Mouse (Mus musculus) fibroblast of lung, adult 2 months (primary cell): ENCODE results near the gene Olfr183.
"Not testable (repeated sequence)": the region's sequence is repeated elsewhere in the genome, so short reads cannot be mapped to it uniquely, and the experiment has no call there.

Source experiments
- DNase-seq: peaks from one replicate; pipeline ENCODE4 v3.0.0-alpha.2; 2011; ENCODE audit warnings: low read depth

Olfr183 gene

DNA sequence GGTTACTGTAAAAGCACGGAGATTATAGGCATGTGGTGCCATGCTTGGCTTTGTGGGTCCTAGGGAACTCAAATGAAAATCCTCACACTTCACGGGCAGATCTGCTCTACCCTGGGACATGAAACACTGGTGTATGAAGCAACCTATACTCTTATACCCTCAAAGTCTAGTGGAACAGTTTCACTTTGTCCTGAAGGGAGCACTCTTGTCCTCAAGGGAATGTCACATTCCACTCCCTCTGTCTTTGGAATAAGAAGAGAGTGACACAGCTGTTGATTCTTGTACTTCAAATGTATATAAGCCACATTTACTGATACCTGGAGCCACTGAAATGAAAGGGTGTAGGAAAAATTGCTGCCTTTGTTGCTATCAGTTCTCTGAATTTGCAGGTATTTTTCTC, at the start of gene Olfr183:
Olfr183 (plus strand) TSS at position 301 of the 400 bp plus-strand sequence.
- DNase-seq: no peak

DNA sequence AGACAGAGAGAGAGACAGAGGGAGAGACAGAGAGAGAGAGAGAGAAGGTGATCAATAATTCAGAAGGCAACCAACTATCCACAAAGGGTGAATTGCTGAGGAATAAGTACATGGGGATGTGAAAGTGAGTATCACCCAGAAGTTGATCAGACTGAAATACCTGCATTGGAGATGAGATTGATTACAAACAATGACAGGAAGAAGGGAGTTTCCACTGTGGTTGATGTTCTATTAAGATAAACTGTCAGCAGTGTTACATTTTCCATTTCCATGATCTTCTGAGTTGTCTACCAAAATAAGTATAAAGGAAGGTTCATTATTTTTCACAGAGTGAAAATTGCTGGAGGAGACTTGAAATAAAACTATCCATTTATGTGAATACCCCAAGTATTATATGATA, 12.0 kb downstream of the Olfr183 start:
- DNase-seq: no peak

GRCm38 (mm10) chr16:59013357-59014018, 18.3 kb downstream of the Olfr183 start:
- no peak for DNase-seq

GRCm38 (mm10) chr16:59030191-59030590, 35.0 kb downstream of the Olfr183 start, which contains the start of gene Olfr186:
Gene Olfr186 (minus strand): TSS chr16:59030291.
- DNase-seq: no peak

- DNase-seq: no peak
Observed at GRCm38 (mm10) chr16:59039710-59040109, 44.6 kb downstream of the Olfr183 start, which contains the start of gene Olfr187. Gene Olfr187 (minus strand): TSS chr16:59039767.

DNA sequence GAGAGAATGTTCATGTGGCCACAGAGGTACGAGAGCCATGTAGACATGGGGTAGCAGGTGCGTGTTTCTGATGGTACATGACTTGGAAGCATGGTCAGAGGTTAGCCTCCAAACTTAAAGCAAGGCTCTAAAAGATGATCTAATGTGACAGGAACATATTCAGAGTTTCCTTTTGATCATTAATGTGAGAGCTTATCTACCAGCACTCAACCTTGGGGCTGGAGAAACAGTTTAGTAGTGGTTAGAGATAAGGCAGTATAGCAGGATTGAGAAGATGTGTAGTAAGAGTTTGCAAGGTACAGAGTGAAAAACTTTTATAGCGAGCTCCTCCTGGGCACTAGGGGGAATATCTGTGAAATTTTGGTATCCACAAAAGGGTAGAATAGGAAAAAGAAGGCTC, 50.7 kb downstream of the Olfr183 start:
- no peak for DNase-seq

DNA sequence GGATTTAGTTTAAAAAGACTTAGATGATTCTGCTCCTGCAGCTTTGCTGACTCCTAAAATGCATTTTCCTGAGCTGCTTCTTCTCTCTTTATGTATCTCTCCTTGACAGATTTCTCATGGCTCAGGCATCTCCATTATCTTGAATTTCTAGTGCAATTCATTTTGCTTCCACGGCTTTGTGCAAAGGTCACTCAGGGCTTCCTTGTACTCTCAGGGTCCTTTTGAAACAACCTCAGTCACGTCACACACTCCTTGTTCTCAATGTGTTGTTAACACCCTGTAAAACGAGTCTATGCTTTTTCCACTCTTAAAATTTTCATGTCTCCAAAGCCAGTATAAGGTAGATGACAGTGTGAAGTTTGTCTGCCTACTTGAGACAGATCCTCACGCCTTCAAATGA, 52.4 kb downstream of the Olfr183 start:
- no peak for DNase-seq

DNA sequence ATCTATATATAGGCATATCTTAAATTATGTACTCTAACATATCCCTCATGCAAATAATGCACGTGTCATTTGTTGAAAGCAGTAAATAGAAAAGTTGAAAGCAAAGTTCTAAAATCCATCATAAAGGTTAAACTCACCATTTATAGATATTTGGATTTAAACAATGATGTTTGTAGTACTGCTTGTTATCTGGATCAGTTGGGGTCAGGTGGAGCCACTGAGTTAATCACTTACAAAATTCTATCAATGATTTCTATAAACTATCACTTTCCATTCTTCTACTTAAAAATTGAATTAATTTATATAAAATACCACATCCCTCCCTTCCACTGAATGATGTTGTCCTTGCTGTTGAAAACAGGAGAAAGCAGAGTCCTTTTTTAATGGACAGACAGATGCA, 53.7 kb downstream of the Olfr183 start:
- DNase-seq: no peak

DNA sequence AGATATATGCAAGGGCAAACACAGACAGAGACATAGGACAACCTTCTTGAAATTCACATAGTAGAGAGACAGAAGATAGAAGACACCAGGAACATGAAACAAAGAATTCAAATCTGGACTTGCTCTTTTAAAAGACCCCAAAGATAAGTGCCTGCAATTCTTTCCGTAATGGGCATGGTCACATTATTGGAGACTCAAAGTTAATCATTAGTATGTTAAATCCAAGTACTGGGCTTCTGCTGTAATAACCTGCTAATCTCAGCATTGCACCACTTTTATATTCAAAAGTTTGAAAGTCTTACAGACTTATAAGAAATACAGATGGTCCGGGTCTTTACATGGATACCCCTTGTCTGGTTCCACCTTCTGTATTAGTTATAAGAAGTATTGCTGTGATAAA, 54.1 kb downstream of the Olfr183 start:
- not testable (repeated sequence) for DNase-seq
